Mouse (Mus musculus) skeletal muscle tissue, adult 2 months (tissue): ENCODE data around the gene Cnpy2.
A peak's percentile ranks its signal among the peaks of the same experiment; 100 is the strongest.
"Not testable (repeated sequence)": the region's sequence is repeated elsewhere in the genome, so short reads cannot be mapped to it uniquely, and the experiment has no call there.

Experiments used
- DNase-seq: peaks from one replicate; pipeline ENCODE4 v3.0.0-alpha.2; 2012; ENCODE audit warnings: low read depth, low spot score

Gene Cnpy2

GRCm38 (mm10) chr10:128322141-128323108 is at the start of gene Cnpy2:
Gene Cnpy2 (plus strand): TSS chr10:128322459.
- peak; percentile 76 for DNase-seq

DNA sequence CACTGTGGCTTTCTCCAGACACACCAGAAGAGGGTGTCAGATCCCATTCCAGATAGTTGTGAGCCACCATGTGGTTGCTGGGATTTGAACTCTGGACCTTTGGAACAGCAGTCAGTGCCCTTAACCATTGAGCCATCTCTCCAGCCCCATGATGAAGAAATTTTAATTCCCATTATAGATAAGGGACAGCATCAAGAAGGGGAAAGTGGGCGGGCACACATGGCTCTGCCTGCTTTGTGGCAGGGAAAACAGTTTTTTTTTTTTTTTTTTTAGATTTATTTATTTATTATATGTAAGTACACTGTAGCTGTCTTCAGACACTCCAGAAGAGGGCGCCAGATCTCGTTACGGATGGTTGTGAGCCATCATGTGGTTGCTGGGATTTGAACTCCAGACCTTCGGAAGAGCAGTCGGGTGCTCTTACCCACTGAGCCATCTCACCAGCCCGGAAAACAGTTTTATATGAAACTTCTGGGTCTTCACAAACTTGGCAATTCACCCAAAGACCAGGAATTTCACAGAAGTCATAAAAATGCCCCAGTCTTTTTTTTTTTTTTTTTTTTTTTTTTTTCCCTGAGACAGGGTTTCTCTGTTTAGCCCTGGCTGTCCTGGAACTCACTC is 49.3 kb upstream of the Cnpy2 start:
- DNase-seq: not testable (repeated sequence)

DNA sequence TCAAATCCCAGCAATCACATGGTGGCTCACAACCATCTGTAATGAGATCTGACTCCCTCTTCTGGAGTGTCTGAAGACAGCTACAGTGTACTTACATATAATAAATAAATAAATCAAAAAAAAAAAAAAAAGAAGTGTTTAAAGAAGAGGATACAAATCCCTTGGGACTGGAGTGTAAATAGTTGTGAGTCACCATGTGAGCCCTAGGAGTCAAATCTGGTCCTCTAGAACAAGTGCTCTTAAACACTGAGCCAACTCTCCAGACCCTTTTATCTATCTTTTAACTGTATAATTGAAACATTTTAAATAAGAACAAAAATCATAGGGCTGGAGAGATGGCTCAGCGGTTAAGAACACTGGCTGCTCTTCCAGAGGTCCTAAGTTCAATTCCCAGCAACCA is 46.9 kb upstream of the Cnpy2 start:
- not testable (repeated sequence) for DNase-seq

- no peak for DNase-seq
Measured at GRCm38 (mm10) chr10:128278158-128278557, 44.1 kb upstream of the Cnpy2 start.

DNA sequence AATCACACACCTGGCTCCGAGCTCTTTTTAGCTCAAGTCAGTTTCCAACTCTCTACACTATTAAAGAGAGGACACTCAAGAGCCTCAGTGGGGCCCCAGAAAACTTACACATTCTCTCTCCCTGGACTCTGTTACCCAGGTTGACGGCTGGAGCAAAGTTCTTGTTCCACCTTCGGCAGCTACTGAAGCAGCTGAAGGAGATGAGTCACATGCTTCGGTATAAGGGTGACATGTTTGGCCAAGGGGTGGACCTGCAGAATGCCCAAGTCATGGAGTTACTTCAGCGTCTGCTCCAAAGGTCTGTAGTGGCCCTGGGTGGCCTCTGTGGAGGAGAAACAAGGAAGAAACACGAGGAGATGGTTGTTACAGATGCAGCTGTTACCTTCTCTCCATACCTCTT is 41.3 kb upstream of the Cnpy2 start:
- DNase-seq: no peak

- DNase-seq: no peak
Measured at GRCm38 (mm10) chr10:128281682-128282081, 40.6 kb upstream of the Cnpy2 start.

DNA sequence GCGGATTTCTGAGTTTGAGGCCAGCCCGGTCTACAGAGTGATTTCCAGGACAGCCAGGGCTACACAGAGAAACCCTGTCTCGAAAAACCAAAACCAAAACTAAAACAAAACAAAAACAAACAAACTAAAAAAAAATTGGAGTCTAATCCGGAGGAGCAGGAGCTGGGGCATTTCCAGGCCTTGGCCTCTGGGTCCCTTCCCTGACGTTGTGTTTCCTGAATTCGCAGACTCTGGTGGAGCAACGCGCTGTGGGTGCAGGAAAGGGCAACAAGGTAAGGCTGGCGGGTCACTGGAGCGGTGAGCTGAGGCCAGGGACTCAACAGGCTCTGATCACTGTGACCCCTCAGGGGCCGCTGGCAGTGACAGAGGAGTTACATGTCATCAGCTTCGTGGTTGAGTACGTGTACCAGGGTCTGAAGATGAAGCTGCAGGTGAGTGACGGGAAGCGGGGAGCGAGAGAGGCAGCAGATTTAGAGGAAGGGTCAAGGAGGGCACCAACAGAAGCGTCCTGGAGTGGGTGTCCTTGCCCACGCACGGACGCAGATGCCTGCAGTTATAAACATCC is 39.3 kb upstream of the Cnpy2 start:
- DNase-seq: no peak

GRCm38 (mm10) chr10:128283604-128284579 is 38.4 kb upstream of the Cnpy2 start:
- peak; percentile 32 for DNase-seq

- peak; percentile 49 for DNase-seq
Measured at GRCm38 (mm10) chr10:128290594-128290993, 31.7 kb upstream of the Cnpy2 start.

DNA sequence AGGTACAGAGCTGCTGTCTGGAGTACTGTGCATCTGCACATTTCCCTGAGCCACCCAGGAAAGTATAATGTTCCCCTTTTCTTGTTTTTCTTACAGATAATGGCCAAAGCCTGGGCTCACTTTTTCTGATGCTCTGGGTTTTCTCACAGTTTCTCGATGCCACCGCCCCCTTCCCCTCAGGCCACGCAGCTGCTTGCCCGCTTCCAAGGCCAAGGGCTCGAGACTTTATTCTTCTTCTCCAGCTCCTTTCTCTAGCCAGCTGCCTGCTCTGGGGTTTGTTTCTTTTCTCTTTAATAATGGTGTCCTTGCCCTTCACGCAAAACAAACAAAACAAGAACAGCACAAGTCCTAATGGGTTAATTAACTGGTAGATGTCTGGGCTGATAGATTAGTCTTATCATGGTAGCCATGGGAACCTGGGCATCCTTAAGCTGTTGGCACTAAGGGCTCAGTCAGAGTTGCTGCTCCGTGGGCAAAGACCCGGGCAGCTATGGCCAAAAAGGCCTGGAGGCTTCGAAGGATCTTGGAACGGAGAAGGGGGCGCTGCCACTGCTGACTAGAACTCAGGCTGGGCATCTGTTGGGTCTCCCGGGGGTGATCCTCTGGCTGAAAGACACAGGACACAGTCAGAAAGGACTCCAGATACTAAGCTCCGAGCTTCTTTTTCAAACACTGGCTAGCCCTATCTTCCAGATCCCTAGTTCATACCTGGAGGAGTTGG is 25.7 kb upstream of the Cnpy2 start:
- no peak for DNase-seq

DNA sequence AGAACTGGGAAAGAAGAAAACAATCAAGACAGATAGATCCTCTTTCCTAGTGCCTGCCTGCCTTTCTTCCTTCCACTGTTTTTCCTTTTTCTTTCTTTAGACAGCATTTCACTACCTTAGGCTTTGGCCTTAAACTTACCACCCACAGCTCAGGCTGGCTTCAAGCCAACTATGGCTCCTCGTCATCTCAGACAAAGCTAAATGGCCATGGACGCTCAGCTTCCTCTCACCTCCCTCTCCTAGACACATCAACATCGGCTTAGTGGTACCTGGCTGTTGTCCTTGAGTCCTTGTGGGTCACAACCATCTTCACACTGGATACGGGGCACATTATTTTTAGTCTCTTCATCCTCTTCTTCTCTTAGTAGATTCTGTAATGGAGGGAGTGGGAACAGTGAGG is 25.0 kb upstream of the Cnpy2 start:
- DNase-seq: no peak

DNA sequence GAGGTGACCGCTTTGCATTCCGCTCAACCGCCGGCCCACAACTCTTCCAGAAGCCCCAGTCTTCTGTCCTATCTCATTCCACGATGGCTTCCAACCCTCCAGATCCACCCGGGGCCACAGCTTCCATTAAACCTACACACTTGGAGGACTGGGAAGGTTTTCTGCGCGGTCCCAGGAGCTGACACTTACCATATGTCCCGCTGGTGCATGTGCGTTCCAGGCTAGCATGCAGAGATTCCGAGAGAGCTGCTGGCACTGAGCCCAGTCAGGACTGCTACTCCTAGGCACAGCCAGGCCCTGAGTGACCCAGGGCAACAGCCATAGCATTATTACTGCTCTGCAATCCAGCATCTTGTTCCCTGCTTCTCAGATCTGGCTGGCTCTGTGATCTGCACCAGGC is 24.6 kb upstream of the Cnpy2 start:
- no peak for DNase-seq

DNA sequence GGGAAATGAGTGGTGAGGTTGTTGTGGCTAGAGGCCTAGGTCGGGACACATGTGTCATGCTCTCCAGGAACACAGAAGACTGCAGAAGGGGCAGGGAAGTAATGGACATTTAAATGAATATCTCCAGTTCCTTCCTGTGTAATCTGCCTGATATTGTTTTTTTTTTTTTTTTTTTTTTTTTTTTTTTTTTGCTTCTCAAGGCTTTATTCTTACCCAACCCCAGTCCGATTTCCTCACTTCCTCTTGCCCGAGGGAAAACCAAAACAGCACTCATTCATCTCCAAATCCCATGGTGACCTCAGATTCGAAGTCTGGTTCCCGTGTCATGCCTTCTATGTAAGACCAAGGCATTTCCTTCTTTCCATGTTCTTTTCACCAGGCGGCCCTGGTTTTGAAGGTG is 24.0 kb upstream of the Cnpy2 start:
- DNase-seq: no peak

DNA sequence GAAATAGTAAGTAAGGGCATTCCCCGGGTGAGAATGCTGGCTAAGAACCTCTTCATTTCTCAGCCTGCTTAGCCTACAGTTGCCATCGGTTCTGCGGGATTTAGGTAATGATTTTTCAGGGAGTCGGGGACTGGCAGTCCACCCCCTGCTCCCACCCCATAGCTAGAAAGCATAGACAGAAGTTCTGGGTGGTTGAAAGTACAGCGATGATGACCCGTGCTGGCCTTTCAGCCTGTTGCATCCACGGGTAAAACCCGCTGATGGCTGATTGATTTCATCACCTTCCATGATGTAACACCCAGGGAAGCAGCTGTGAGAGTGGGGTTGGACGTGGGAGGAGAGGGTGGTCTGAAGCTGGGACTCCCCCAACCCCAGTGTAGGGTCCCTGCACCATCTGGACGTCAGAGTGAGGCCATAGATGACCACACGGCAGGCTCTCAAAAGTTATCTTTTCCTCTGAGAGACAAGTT is 23.5 kb upstream of the Cnpy2 start, which contains the start of gene Il23a:
Il23a (minus strand) TSS at position 51 of the 470 bp plus-strand sequence.
- no peak for DNase-seq

- no peak for DNase-seq
Measured at GRCm38 (mm10) chr10:128302357-128302756, 19.9 kb upstream of the Cnpy2 start.

GRCm38 (mm10) chr10:128302785-128303125 is 19.5 kb upstream of the Cnpy2 start:
- DNase-seq: no peak

DNA sequence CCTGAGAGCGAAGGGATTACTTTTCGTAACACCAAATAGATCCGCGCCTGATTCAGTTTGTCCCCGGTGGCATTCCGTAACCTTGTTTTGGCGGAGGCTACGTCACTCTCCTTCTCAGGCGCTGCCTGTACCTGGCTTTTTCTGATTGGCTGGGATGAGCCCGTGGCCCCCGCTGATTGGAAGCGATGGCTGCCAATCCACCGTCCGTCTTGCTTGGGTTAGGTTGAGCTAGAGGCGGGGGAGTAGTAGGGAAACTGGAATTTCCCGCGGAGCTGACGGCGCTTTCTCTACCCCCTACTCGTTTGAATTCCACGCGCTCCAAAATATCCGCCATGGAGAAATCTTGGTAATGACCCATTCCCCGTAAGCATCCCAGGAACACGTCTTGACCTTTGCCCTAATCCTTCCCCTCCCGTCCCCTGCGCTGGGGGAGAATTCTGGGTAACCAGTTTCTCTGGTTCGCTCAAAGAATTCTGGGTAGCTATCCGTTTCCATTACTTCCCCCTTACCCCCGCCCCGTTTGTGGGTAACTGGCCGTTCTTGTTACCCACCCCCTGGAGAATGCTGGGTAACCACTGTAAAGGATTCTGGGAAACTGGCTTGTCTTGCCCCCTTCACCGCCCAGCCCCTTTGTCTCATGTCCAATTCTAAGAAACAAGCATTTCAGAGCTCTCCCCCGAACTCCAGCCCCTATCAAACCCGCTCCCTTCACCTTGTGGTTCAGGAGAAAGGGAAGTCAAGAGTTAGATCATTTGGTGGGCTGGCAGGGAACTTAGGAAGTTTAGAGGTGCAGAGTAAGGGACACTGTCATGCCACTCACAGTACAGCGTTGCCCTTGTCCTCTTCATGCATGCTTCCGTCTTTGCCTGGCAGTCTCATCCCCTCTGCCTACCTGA is 18.9 kb upstream of the Cnpy2 start, which contains the start of gene Pan2:
Pan2 (plus strand) TSS at position 210 of the 896 bp plus-strand sequence.
- DNase-seq: peak; percentile 99

GRCm38 (mm10) chr10:128309654-128310053 is 12.6 kb upstream of the Cnpy2 start:
- no peak for DNase-seq

GRCm38 (mm10) chr10:128310177-128310576 is 12.1 kb upstream of the Cnpy2 start:
- DNase-seq: peak; percentile 21
